Mouse (Mus musculus): ENCODE measurements at regions not wholly inside any gene's neighbourhood (a gene's known extent, or its start where the extent isn't known, plus 50 kb on each side); places are given as distances from the start of the nearest gene placed in this dataset.
A peak's percentile ranks its signal among the peaks of the same experiment; 100 is the strongest.

DNA sequence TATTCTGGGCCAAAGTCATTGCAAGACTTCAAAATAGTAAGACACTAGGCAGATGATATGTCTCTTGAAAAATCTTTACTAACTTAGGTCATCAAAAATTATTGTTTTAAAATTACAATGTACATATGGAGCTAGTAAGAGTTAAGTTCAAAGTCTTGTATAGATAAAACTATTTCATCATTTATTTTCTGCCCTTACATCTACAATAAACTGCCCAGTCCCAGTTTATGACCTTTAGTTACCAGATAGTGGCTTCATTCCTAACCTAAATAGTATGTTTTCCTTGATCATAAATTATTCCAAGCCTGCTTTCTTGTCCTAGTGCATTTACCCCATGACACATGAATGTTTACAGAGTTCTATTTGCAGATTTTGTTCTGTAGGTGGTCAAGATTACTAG is 72.9 kb downstream of the Manea start:
- Histone ChIP-seq H3K36me3 (no peaks in the 10 kb centered on the region), H3K9me3 (replicated peaks) (no peaks in the 10 kb centered on the region), H3K4me1 (no peaks in the 10 kb centered on the region), H3K27ac (no peak overlapping the region), H3K27me3 (ENCODE audit: low read depth, poor library complexity, severe bottlenecking) (no peaks in the 10 kb centered on the region), H3K4me3 (no peak overlapping the region)
- no peak for DNase-seq (ENCODE audit: low spot score)

DNA sequence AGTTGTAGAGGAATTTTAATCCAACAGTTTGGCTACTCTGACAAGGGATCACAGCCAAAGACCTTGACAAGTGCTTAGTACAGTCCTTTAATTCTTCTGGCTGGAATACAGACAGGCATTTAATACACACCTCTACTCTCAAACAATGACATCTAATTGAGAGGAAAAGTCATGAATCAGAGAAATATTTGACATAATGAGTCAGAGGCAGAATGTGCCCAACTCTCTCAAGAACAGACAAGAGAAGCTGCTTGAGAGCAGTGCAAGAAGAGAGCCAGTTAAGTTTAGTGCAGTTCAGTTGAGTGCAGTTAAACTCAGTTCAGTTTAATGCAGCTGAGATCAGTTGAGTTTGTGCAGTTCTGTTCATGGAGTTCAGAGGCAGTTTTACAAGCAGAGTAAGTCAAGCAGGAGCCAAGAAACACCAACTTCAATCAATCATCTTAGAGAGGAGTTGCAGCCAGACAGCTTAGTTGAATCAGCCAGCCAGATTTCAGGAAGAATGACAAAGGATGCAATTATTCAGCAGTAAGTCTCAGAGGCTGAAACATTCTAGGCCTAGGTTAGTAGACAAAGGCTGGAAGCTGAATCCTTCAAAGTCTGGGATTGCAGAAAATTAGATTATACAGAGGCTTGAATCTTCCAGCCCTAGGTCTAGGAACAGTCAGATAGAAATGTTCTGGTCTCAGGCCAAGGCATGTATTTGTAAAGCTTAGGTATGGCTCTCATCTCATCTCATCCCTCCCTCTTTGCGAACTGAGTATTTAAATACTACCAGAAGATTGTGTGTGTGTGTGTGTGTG is 87.3 kb downstream of the Manea start:
- Histone ChIP-seq H3K9me3 (replicated peaks) (no peaks in the 10 kb centered on the region), H3K4me3 (no peak overlapping the region), H3K4me1 (no peaks in the 10 kb centered on the region), H3K36me3 (no peaks in the 10 kb centered on the region), H3K27me3 (ENCODE audit: low read depth, poor library complexity, severe bottlenecking) (no peaks in the 10 kb centered on the region), H3K27ac (no peak overlapping the region)
- no peak for DNase-seq (ENCODE audit: low spot score)
- 82% methylated on average over 1 of the region's 1 CpGs for WGBS

DNA sequence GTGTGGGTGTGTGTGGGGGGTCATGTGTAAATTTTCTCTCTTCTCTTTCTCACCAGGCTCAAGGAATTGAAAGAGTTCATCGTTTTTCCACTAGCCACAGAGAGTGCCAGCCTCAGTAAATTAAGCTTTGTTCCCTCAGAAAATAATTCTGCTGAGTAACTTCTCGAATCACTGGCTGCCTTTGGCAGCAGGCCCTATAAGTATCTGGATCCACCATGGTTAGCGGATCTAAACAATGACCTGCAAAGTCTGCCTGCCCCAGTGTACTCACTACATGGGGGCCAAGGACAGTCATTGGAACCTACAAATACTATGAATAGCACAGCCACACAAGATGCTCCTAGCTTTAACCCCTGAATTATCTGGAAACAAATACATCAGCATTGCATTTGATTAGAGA is 90.8 kb downstream of the Manea start:
- Histone ChIP-seq H3K4me1 (no peaks in the 10 kb centered on the region), H3K4me3 (no peak overlapping the region), H3K27ac (no peak overlapping the region), H3K27me3 (ENCODE audit: low read depth, poor library complexity, severe bottlenecking) (no peaks in the 10 kb centered on the region), H3K36me3 (no peaks in the 10 kb centered on the region), H3K9me3 (replicated peaks) (no peaks in the 10 kb centered on the region)
- 79% methylated on average over 3 of the region's 3 CpGs for WGBS
- no peak for DNase-seq (ENCODE audit: low spot score)

DNA sequence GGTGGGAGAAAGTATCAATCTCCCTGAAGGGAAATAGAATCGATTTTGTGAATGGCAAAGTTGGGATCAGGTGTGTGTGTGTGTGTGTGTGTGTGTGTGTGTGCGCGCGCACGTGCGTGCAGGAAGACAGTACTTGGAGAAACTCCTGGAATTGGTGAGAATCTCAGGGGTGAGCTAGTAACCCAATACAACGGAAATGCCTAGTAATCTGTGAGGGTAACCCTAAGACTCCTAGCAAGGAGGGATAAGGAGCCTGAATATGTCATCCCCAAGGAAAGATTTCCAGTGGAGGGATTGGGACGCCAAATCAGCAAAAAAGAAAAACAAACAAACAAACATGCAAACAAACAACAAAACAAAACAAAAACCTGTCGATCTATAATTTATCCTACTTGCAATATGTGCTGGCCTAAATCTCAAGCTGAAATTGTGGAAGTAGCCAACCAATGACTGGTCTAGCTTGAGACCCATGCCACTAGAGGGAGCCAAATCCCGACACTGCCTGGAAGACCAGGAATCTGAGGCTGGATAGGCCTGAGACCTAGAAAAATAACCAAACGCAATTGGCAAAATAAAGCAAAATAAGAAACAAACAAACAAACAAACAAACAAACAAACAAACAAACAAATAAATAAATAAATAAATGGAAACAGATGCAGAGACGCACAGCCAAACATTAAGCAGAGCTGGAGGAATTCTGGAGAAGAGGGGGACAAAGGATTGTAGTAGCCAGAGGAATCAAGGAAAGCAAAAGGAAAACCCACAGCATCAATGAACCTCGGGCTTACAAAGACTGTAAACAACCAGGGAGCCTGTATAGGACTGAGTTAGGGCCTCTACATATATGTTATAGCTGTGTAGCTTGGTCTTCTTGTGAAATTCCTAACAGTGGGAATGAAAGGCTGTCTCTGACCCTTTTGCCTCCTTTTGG is 98.5 kb downstream of the Manea start:
- H3K4me3 ChIP-seq: no peak overlapping the region
- H3K36me3 ChIP-seq: no peaks in the 10 kb centered on the region
- no peaks in the 10 kb centered on the region for H3K4me1 ChIP-seq
- H3K27ac ChIP-seq: no peak overlapping the region
- DNase-seq (ENCODE audit: low spot score): peak; percentile 77
- 69% methylated on average over 13 of the region's 13 CpGs for WGBS
- no peaks in the 10 kb centered on the region for H3K9me3 ChIP-seq (replicated peaks)
- H3K27me3 ChIP-seq (ENCODE audit: low read depth, poor library complexity, severe bottlenecking): no peaks in the 10 kb centered on the region

DNA sequence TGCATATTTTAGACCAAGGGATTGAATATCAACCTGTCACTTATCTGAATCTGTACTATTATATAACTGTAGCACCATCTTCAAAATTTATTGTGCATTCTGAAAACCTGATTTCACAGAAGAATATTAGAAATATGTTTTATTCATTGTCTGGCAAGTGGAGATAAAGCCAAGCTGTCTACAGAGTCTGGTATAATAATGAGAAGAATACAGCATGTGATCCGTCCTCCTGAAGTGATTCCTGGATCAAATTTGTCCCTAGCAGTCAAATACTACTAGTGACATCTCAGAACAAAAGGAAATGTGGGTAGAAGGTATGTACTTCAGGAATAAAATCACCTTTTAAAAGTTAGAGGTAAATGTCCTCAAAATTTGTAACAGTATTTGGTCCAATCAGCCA is 123.4 kb downstream of the Manea start:
- Histone ChIP-seq H3K4me3 (no peak overlapping the region), H3K27me3 (ENCODE audit: low read depth, poor library complexity, severe bottlenecking) (no peaks in the 10 kb centered on the region), H3K36me3 (no peaks in the 10 kb centered on the region), H3K27ac (no peak overlapping the region), H3K4me1 (no peaks in the 10 kb centered on the region), H3K9me3 (replicated peaks) (no peaks in the 10 kb centered on the region)
- DNase-seq (ENCODE audit: low spot score): no peak
- WGBS: 88% methylated on average over 1 of the region's 1 CpGs

Measured in limb, embryonic 10.5 days (tissue).